Mouse (Mus musculus) neural tube, embryonic 15.5 days (tissue): Measurements from ENCODE around the gene Nob1. TPM values are rescaled to one million over a fixed set of nuclear protein-coding genes. Genes with fewer than 3 reads are reported as not detected.

Source experiments
- ATAC-seq: fragments of 200-750 bp; cut with Nextera tagmentation; 2 replicates; pipeline ENCODE4 v1.8.0; 2017; ENCODE audit warnings: mild to moderate bottlenecking, moderate TSS enrichment, moderate library complexity; ENCODE audit not compliant: low FRiP score
- H3K27ac ChIP-seq: fragments of 300-500 bp; sonication (generic); replicated peaks from 2 replicates; pipeline ENCODE4 v1.5.1; 2015; ENCODE audit warnings: mild to moderate bottlenecking, inconsistent platforms
- H3K27me3 ChIP-seq: fragments of 300-500 bp; sonication (generic); replicated peaks from 2 replicates; pipeline ENCODE4 v1.6.1; 2015; ENCODE audit warnings: inconsistent platforms
- H3K36me3 ChIP-seq: fragments of 300-500 bp; sonication (generic); 2 replicates; pipeline ENCODE4 v1.6.1; 2015; ENCODE audit warnings: inconsistent platforms
- H3K4me1 ChIP-seq: fragments of 300-500 bp; sonication (generic); 2 replicates; pipeline ENCODE4 v1.6.1; 2015; ENCODE audit warnings: inconsistent platforms
- H3K4me2 ChIP-seq: fragments of 300-500 bp; sonication (generic); 2 replicates; pipeline ENCODE4 v1.6.1; 2015; ENCODE audit warnings: inconsistent platforms, mild to moderate bottlenecking, moderate library complexity
- H3K4me3 ChIP-seq: fragments of 300-500 bp; sonication (generic); replicated peaks from 2 replicates; pipeline ENCODE4 v1.5.1; 2015; ENCODE audit warnings: mild to moderate bottlenecking, inconsistent platforms
- H3K9ac ChIP-seq: fragments of 300-500 bp; sonication (generic); replicated peaks from 2 replicates; pipeline ENCODE4 v1.6.1; 2015; ENCODE audit warnings: mild to moderate bottlenecking, inconsistent platforms
- H3K9me3 ChIP-seq: fragments of 300-500 bp; sonication (generic); replicated peaks from 2 replicates; pipeline ENCODE4 v1.6.1; 2016; ENCODE audit warnings: inconsistent platforms
- WGBS: fragments of 180-500 bp; shearing (Covaris S2); methylation state at CpG from one replicate; pipeline ENCODE4 v1.1.7; 2015; ENCODE audit warnings: mixed read lengths; 5-methylcytosine and 5-hydroxymethylcytosine counted together
- polyA plus RNA-seq: library from polyadenylated mRNA; unstranded; fragments of >200 nt; fragmentation: Nextera tagmentation; extraction: Ambion mirVana; gene quantifications from 2 replicates; pipeline ENCODE4 v1.2.1, GENCODE M21; 2015

Nob1 gene
- 64.2 and 73.6 TPM in 2 replicates for polyA plus RNA-seq

DNA sequence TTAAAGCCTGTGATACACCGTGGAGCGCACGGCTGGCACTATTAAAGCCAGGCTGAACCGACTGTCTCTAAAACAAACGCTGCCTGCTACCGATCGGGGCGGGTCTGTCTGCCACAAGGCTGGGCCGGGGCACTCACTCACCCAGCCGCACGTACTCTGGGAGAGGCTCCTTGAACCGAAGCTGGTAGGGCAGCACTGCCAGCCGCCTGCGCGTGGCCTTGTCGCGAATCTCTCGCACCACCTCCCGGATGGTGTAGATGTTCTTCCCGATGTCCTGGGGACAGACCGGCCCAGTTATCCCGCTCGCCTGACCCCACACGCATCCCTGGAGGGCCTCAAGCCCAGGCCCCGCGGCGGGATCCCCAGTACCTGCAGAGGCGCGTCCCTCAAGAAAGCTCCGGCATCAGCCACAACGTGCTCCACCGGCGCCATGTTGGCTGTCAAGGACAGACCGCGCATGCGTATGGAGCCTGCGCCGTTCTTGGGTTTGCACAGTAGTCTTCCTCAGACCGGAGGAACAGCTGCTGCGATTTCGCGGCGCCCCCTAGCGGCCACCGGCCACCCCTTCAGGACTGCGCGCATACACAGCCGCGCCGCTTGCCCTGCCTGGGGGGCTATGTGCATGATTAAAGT is at the start of gene Nob1:
Nob1 (minus strand) TSS at position 455 of the 633 bp plus-strand sequence.
- under 1% methylated on average over 50 of the region's 50 CpGs for WGBS
- Histone ChIP-seq H3K4me2 (peak within 1 kb of the TSS; percentile 68), H3K36me3 (peaks cover 33% of the 10 kb centered on the region), H3K4me1 (peaks cover 30% of the 10 kb centered on the region), H3K27ac (peak within 1 kb of the TSS; percentile 81), H3K27me3 (no peaks in the 10 kb centered on the region), H3K4me3 (peak within 1 kb of the TSS; percentile 65), H3K9ac (peak within 1 kb of the TSS; percentile 84), H3K9me3 (no peaks in the 10 kb centered on the region)
- ATAC-seq, result peak; percentile 99

DNA sequence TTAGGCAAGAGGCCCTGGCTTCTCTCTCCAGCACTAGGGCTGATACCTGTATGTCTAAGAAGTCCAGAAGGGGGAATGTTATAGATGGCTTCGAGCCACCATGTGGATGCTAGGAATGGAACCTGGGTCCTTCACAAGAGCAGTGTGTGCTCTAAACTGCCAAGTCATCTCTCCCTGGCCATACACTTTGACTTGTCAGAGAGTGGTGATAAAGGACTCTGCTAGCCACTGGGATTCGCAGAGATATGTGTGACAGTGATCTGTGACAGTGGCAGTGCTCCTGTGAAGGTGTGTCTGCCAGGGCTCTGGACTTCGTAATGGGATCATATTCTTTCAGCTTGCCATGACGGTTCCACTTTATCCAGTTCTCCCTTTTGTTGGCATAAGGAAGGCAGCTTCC is 48.5 kb upstream of the Nob1 start:
- no peaks in the 10 kb centered on the region for H3K9me3 ChIP-seq
- no peaks in the 10 kb centered on the region for H3K27me3 ChIP-seq
- no peak overlapping the region for H3K27ac ChIP-seq
- no peak overlapping the region for H3K9ac ChIP-seq
- H3K4me1 ChIP-seq, result no peaks in the 10 kb centered on the region
- 96% methylated on average over 4 of the region's 4 CpGs for WGBS
- no peak overlapping the region for H3K4me2 ChIP-seq
- ATAC-seq, result no peak
- H3K4me3 ChIP-seq, result no peak overlapping the region
- peaks cover 27% of the 10 kb centered on the region for H3K36me3 ChIP-seq

GRCm38 (mm10) chr8:107472403-107473100 is 47.7 kb upstream of the Nob1 start:
- ATAC-seq, result no peak
- 64% methylated on average over 10 of the region's 10 CpGs for WGBS
- no peaks in the 10 kb centered on the region for H3K27me3 ChIP-seq

GRCm38 (mm10) chr8:107470302-107470701 is 45.5 kb upstream of the Nob1 start:
- Histone ChIP-seq H3K27ac (no peak overlapping the region), H3K36me3 (peaks cover 27% of the 10 kb centered on the region), H3K9me3 (no peaks in the 10 kb centered on the region), H3K9ac (no peak overlapping the region), H3K4me3 (no peak overlapping the region), H3K27me3 (no peaks in the 10 kb centered on the region), H3K4me1 (no peaks in the 10 kb centered on the region), H3K4me2 (no peak overlapping the region)
- 63% methylated on average over 5 of the region's 5 CpGs for WGBS
- no peak for ATAC-seq

More at GRCm38 (mm10) chr8:107472403-107473100, 47.7 kb upstream of the Nob1 start:
- Histone ChIP-seq H3K36me3 (peaks cover 30% of the 10 kb centered on the region), H3K27ac (no peak overlapping the region), H3K9me3 (no peaks in the 10 kb centered on the region), H3K9ac (no peak overlapping the region), H3K4me3 (no peak overlapping the region), H3K4me1 (no peaks in the 10 kb centered on the region), H3K4me2 (no peak overlapping the region)

DNA sequence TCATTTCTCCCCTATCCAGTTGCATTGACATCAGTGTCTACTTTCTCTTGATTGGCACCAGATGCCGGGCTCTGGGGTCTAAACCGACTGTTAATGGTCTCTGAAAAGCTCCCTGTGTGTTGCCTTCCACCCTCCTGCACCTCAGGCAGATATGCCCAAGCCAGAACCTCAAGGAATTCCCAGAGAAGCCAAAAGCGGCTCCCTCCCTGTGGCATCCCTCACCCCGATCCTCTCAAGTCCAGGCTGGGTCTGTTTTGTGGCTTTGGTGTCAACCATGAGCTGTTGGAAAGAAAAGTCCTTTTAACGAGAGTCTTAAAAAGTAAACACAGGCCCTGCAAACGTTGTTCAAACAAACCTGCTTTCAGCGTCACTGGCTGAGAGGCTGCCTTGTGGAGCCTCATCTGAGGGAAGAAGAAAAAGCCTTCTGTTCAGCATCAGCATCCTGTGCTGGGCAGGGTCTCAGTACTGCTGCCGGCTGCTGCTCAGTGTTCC is 44.0 kb upstream of the Nob1 start:
- Histone ChIP-seq H3K27ac (no peak overlapping the region), H3K27me3 (no peaks in the 10 kb centered on the region), H3K4me1 (no peaks in the 10 kb centered on the region), H3K36me3 (peaks cover 26% of the 10 kb centered on the region), H3K9ac (no peak overlapping the region), H3K4me3 (no peak overlapping the region), H3K4me2 (no peak overlapping the region), H3K9me3 (no peaks in the 10 kb centered on the region)
- 60% methylated on average over 8 of the region's 8 CpGs for WGBS
- ATAC-seq, result no peak

DNA sequence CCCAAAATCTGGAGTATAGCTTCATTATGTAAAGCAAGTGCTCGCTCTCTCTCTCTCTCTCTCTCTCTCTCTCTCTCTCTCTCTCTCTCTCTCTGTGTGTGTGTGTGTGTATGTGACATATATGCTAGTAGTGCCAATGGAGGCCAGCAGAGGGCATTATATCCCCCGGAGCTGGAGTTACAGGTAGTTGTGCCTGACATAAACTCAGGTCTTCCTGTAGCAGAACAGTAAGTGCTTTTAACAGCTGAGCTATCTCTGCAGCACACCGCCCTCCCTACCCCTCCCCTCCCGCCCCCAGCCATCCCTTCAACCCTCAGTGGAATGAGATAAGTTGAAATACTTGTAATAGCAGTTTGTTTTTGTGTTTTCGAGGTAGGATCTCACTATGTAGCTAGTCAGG is 41.8 kb upstream of the Nob1 start:
- no peak overlapping the region for H3K27ac ChIP-seq
- no peaks in the 10 kb centered on the region for H3K4me1 ChIP-seq
- no peak overlapping the region for H3K4me2 ChIP-seq
- no peak overlapping the region for H3K9ac ChIP-seq
- H3K4me3 ChIP-seq, result no peak overlapping the region
- H3K27me3 ChIP-seq, result no peaks in the 10 kb centered on the region
- no peaks in the 10 kb centered on the region for H3K9me3 ChIP-seq
- peaks cover 30% of the 10 kb centered on the region for H3K36me3 ChIP-seq
- ATAC-seq, result no peak
- WGBS, result 93% methylated on average over 5 of the region's 5 CpGs

DNA sequence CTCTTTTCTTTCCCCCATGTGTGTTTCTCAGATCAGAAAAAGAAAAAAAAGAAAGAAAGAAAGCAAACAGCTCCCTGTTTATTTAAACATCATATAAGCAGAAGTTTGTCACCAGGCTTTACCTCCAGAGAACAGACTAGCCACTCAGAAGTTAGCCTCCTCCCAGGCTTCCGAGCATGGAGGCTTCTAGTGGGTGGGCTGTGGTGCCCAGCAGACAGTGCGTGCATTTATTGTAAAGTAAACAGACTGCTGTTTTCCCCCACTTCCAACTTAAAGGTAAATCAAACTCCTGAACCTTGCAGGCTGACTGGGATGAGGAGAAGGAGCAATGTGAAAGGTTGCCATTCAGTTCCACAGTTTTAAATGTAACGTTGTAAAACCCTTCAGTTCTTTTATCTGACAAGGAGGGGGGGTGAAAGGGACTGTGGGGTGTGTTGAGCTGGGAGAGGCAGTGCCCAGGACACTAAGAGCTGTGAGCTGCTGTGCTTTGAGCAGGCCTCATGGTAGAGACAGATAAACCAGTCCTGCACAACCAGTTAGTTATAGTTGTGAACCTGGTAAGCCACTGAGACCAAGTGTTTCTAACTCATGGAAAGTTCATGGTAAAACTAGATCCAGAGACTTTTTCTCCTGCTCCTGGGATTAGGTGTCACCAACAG is 40.6 kb upstream of the Nob1 start:
- Histone ChIP-seq H3K27me3 (no peaks in the 10 kb centered on the region), H3K9ac (no peak overlapping the region), H3K36me3 (peaks cover 37% of the 10 kb centered on the region), H3K4me3 (no peak overlapping the region), H3K4me1 (no peaks in the 10 kb centered on the region), H3K4me2 (no peak overlapping the region), H3K27ac (no peak overlapping the region), H3K9me3 (no peaks in the 10 kb centered on the region)
- WGBS, result 37% methylated on average over 3 of the region's 3 CpGs
- ATAC-seq, result no peak

- Histone ChIP-seq H3K4me1 (no peaks in the 10 kb centered on the region), H3K36me3 (peaks cover 52% of the 10 kb centered on the region), H3K27ac (no peak overlapping the region), H3K9me3 (no peaks in the 10 kb centered on the region), H3K9ac (no peak overlapping the region), H3K4me3 (no peak overlapping the region), H3K4me2 (no peak overlapping the region), H3K27me3 (no peaks in the 10 kb centered on the region)
- 90% methylated on average over 5 of the region's 5 CpGs for WGBS
- no peak for ATAC-seq
Measured at GRCm38 (mm10) chr8:107462423-107462822, 37.6 kb upstream of the Nob1 start.

GRCm38 (mm10) chr8:107458281-107458680 is 33.4 kb upstream of the Nob1 start:
- H3K27ac ChIP-seq, result no peak overlapping the region
- no peaks in the 10 kb centered on the region for H3K27me3 ChIP-seq
- no peak for ATAC-seq
- 88% methylated on average over 6 of the region's 6 CpGs for WGBS
- no peak overlapping the region for H3K4me3 ChIP-seq
- no peaks in the 10 kb centered on the region for H3K4me1 ChIP-seq
- H3K9me3 ChIP-seq, result no peaks in the 10 kb centered on the region
- H3K9ac ChIP-seq, result no peak overlapping the region
- H3K36me3 ChIP-seq, result peaks cover 52% of the 10 kb centered on the region
- H3K4me2 ChIP-seq, result no peak overlapping the region

- Histone ChIP-seq H3K4me3 (no peak overlapping the region), H3K9ac (no peak overlapping the region), H3K27me3 (no peaks in the 10 kb centered on the region), H3K27ac (no peak overlapping the region), H3K4me2 (no peak overlapping the region), H3K9me3 (no peaks in the 10 kb centered on the region), H3K36me3 (peaks cover 58% of the 10 kb centered on the region), H3K4me1 (no peaks in the 10 kb centered on the region)
- ATAC-seq, result no peak
- 90% methylated on average over 4 of the region's 4 CpGs for WGBS
Measured at GRCm38 (mm10) chr8:107457725-107458124, 32.9 kb upstream of the Nob1 start.

DNA sequence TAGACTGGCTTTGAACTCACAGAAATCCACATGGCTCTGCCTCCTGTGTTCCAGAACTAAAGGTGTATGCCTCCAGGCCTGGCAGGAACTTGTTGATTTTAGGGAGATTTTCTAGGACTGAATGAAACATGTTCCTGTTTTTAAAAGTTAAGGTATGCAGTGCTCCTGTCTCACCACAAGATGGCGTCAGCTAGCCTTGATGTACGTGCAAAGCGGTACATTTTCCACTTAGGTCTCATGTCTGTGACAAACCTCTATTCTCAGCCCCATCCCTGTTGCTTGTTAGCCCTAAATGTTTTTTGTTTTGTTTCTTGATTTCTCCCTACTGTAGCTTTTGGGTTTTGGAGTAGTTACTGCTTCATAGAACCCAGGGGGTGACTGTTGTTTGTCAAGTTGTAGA is 30.4 kb upstream of the Nob1 start:
- H3K9ac ChIP-seq, result no peak overlapping the region
- H3K4me2 ChIP-seq, result no peak overlapping the region
- no peak overlapping the region for H3K27ac ChIP-seq
- H3K27me3 ChIP-seq, result no peaks in the 10 kb centered on the region
- H3K9me3 ChIP-seq, result no peaks in the 10 kb centered on the region
- ATAC-seq, result no peak
- H3K4me1 ChIP-seq, result no peaks in the 10 kb centered on the region
- WGBS, result 13% methylated on average over 3 of the region's 3 CpGs
- H3K4me3 ChIP-seq, result no peak overlapping the region
- peaks cover 38% of the 10 kb centered on the region for H3K36me3 ChIP-seq

GRCm38 (mm10) chr8:107453386-107453785 is 28.5 kb upstream of the Nob1 start:
- ATAC-seq, result no peak
- H3K4me3 ChIP-seq, result no peak overlapping the region
- H3K9me3 ChIP-seq, result no peaks in the 10 kb centered on the region
- no peak overlapping the region for H3K4me2 ChIP-seq
- no peaks in the 10 kb centered on the region for H3K4me1 ChIP-seq
- no peaks in the 10 kb centered on the region for H3K27me3 ChIP-seq
- 95% methylated on average over 11 of the region's 11 CpGs for WGBS
- H3K27ac ChIP-seq, result no peak overlapping the region
- no peak overlapping the region for H3K9ac ChIP-seq
- H3K36me3 ChIP-seq, result peaks cover 29% of the 10 kb centered on the region
